Mouse (Mus musculus) heart, embryonic 11.5 days (tissue): Measurements from ENCODE around the gene Syt2. TPM values are rescaled to one million over a fixed set of nuclear protein-coding genes. Genes with fewer than 3 reads are reported as not detected.

Experiments
- ATAC-seq: fragments of 200-750 bp; cut with Nextera tagmentation; replicated peaks from 2 replicates; pipeline ENCODE4 v1.8.0; 2017; ENCODE audit warnings: moderate library complexity; ENCODE audit not compliant: insufficient number of reproducible peaks, low FRiP score, low TSS enrichment
- H3K27ac ChIP-seq: fragments of 300-500 bp; sonication (generic); 2 replicates; pipeline ENCODE4 v1.5.1; 2014; ENCODE audit warnings: mild to moderate bottlenecking, low read depth, low read length
- H3K27me3 ChIP-seq: fragments of 300-500 bp; sonication (generic); 2 replicates; pipeline ENCODE4 v1.6.1; 2014; ENCODE audit warnings: mild to moderate bottlenecking, low read length, mixed read lengths; ENCODE audit not compliant: control insufficient read depth, insufficient read depth
- H3K36me3 ChIP-seq: fragments of 300-500 bp; sonication (generic); 2 replicates; pipeline ENCODE4 v1.6.1; 2014; ENCODE audit warnings: mild to moderate bottlenecking, low read length, moderate library complexity, mixed read lengths; ENCODE audit not compliant: control insufficient read depth, insufficient read depth
- H3K4me1 ChIP-seq: fragments of 300-500 bp; sonication (generic); 2 replicates; pipeline ENCODE4 v1.6.1; 2014; ENCODE audit warnings: low read length; ENCODE audit not compliant: control insufficient read depth, insufficient read depth
- H3K4me2 ChIP-seq: fragments of 300-500 bp; sonication (generic); 2 replicates; pipeline ENCODE4 v1.6.1; 2014; ENCODE audit warnings: mild to moderate bottlenecking, moderate library complexity
- H3K4me3 ChIP-seq: fragments of 300-500 bp; sonication (generic); 2 replicates; pipeline ENCODE4 v1.5.1; 2014; ENCODE audit warnings: low read depth, low read length
- H3K9ac ChIP-seq: fragments of 300-500 bp; sonication (generic); 2 replicates; pipeline ENCODE4 v1.6.1; 2014; ENCODE audit warnings: mild to moderate bottlenecking, low read depth, low read length, moderate library complexity
- H3K9me3 ChIP-seq: fragments of 300-500 bp; sonication (generic); replicated peaks from 2 replicates; pipeline ENCODE4 v1.6.1; 2016; ENCODE audit warnings: low read length; ENCODE audit not compliant: control insufficient read depth
- WGBS: fragments of 180-500 bp; shearing (Covaris S2); extraction: QIAGEN DNeasy Blood & Tissue Kit; methylation state at CpG from one replicate; pipeline ENCODE4 v1.1.7; 2014; ENCODE audit not compliant: insufficient replicate concordance; 5-methylcytosine and 5-hydroxymethylcytosine counted together
- polyA plus RNA-seq: library from polyadenylated mRNA; unstranded; fragments of >200 nt; fragmentation: Nextera tagmentation; extraction: Ambion mirVana; gene quantifications from 2 replicates; pipeline ENCODE4 v1.2.1, GENCODE M21; 2014

The Syt2 gene
- polyA plus RNA-seq, 1 experiment from 2014 or later = 0.79 TPM

- no peak overlapping the region for H3K27ac ChIP-seq
- no peak overlapping the region for H3K4me2 ChIP-seq
- peaks cover 2% of the 10 kb centered on the region for H3K4me1 ChIP-seq
- H3K4me3 ChIP-seq = no peak overlapping the region
- no peaks in the 10 kb centered on the region for H3K9me3 ChIP-seq
- ATAC-seq = no peak
- no peaks in the 10 kb centered on the region for H3K27me3 ChIP-seq
- WGBS = 86% methylated on average over 4 of the region's 4 CpGs
- no peak overlapping the region for H3K9ac ChIP-seq
- peaks cover 15% of the 10 kb centered on the region for H3K36me3 ChIP-seq
Observed at GRCm38 (mm10) chr1:134766448-134766847, 120.0 kb downstream of the Syt2 start.

GRCm38 (mm10) chr1:134770312-134770711 is 123.8 kb downstream of the Syt2 start:
- Histone ChIP-seq H3K36me3 (peaks cover 15% of the 10 kb centered on the region), H3K4me3 (no peak overlapping the region), H3K9me3 (no peaks in the 10 kb centered on the region), H3K27ac (no peak overlapping the region; the same call in 1 of the 2 replicates), H3K9ac (no peak overlapping the region), H3K4me1 (peaks cover 11% of the 10 kb centered on the region), H3K4me2 (no peak overlapping the region), H3K27me3 (no peaks in the 10 kb centered on the region)
- WGBS = 96% methylated on average over 5 of the region's 5 CpGs
- ATAC-seq = no peak

- ATAC-seq = no peak
- H3K4me1 ChIP-seq = peaks cover 11% of the 10 kb centered on the region
- no peak overlapping the region for H3K4me2 ChIP-seq
- no peak overlapping the region for H3K4me3 ChIP-seq
- H3K36me3 ChIP-seq = peaks cover 18% of the 10 kb centered on the region
- no peak overlapping the region for H3K9ac ChIP-seq
- WGBS = 61% methylated on average over 6 of the region's 6 CpGs
- no peaks in the 10 kb centered on the region for H3K27me3 ChIP-seq
- no peaks in the 10 kb centered on the region for H3K9me3 ChIP-seq
- no peak overlapping the region for H3K27ac ChIP-seq
Observed at GRCm38 (mm10) chr1:134771353-134771752, 124.9 kb downstream of the Syt2 start.

- WGBS = 86% methylated on average over 7 of the region's 7 CpGs
- H3K27me3 ChIP-seq = no peaks in the 10 kb centered on the region
- H3K4me2 ChIP-seq = no peak overlapping the region
- no peak for ATAC-seq
- H3K36me3 ChIP-seq = peaks cover 17% of the 10 kb centered on the region
- H3K9me3 ChIP-seq = no peaks in the 10 kb centered on the region
- no peak overlapping the region for H3K27ac ChIP-seq
- H3K4me3 ChIP-seq = no peak overlapping the region
- H3K9ac ChIP-seq = no peak overlapping the region
- peaks cover 11% of the 10 kb centered on the region for H3K4me1 ChIP-seq
Observed at GRCm38 (mm10) chr1:134771999-134772398, 125.5 kb downstream of the Syt2 start.

GRCm38 (mm10) chr1:134772821-134773220 is 126.3 kb downstream of the Syt2 start:
- H3K9ac ChIP-seq = no peak overlapping the region
- peaks cover 14% of the 10 kb centered on the region for H3K4me1 ChIP-seq
- ATAC-seq = no peak
- H3K9me3 ChIP-seq = no peaks in the 10 kb centered on the region
- 81% methylated on average over 3 of the region's 3 CpGs for WGBS
- H3K4me3 ChIP-seq = no peak overlapping the region
- no peak overlapping the region for H3K27ac ChIP-seq
- H3K4me2 ChIP-seq = no peak overlapping the region
- H3K36me3 ChIP-seq = peaks cover 12% of the 10 kb centered on the region
- no peaks in the 10 kb centered on the region for H3K27me3 ChIP-seq

GRCm38 (mm10) chr1:134773256-134773655 is 126.8 kb downstream of the Syt2 start:
- no peak for ATAC-seq
- Histone ChIP-seq H3K4me3 (no peak overlapping the region), H3K36me3 (peaks cover 12% of the 10 kb centered on the region), H3K27me3 (no peaks in the 10 kb centered on the region), H3K27ac (no peak overlapping the region), H3K4me2 (no peak overlapping the region), H3K4me1 (peaks cover 18% of the 10 kb centered on the region), H3K9ac (no peak overlapping the region), H3K9me3 (no peaks in the 10 kb centered on the region)
- WGBS = 58% methylated on average over 12 of the region's 12 CpGs

- no peak overlapping the region for H3K4me3 ChIP-seq
- no peak overlapping the region for H3K4me2 ChIP-seq
- H3K36me3 ChIP-seq = peaks cover 8% of the 10 kb centered on the region
- no peak for ATAC-seq
- H3K27me3 ChIP-seq = no peaks in the 10 kb centered on the region
- WGBS = 59% methylated on average over 2 of the region's 2 CpGs
- H3K4me1 ChIP-seq = peaks cover 19% of the 10 kb centered on the region
- H3K9ac ChIP-seq = no peak overlapping the region
- H3K9me3 ChIP-seq = no peaks in the 10 kb centered on the region
- no peak overlapping the region for H3K27ac ChIP-seq
Observed at GRCm38 (mm10) chr1:134774247-134774646, 127.8 kb downstream of the Syt2 start.

GRCm38 (mm10) chr1:134774728-134775287 is 128.3 kb downstream of the Syt2 start:
- H3K9ac ChIP-seq = no peak overlapping the region
- peaks cover 8% of the 10 kb centered on the region for H3K36me3 ChIP-seq
- H3K27ac ChIP-seq = 0 out of 2 replicates have a peak overlapping the region, but pooled peaks have one; percentile 41
- H3K4me2 ChIP-seq = no peak overlapping the region
- 66% methylated on average over 6 of the region's 6 CpGs for WGBS
- no peak for ATAC-seq
- H3K27me3 ChIP-seq = no peaks in the 10 kb centered on the region
- no peaks in the 10 kb centered on the region for H3K9me3 ChIP-seq
- no peak overlapping the region for H3K4me3 ChIP-seq
- H3K4me1 ChIP-seq = peaks cover 19% of the 10 kb centered on the region

GRCm38 (mm10) chr1:134775631-134776030 is 129.2 kb downstream of the Syt2 start:
- no peak overlapping the region for H3K4me3 ChIP-seq
- H3K27ac ChIP-seq = no peak overlapping the region
- H3K27me3 ChIP-seq = no peaks in the 10 kb centered on the region
- no peaks in the 10 kb centered on the region for H3K9me3 ChIP-seq
- peaks cover 6% of the 10 kb centered on the region; the same call in 1 of the 2 replicates for H3K36me3 ChIP-seq
- peaks cover 19% of the 10 kb centered on the region for H3K4me1 ChIP-seq
- no peak overlapping the region for H3K9ac ChIP-seq
- no peak for ATAC-seq
- WGBS = 49% methylated on average over 3 of the region's 3 CpGs
- H3K4me2 ChIP-seq = no peak overlapping the region
